Mouse (Mus musculus) ES-Bruce4 (cell line): ENCODE data around the gene Daxx. TPM values are rescaled to one million over a fixed set of nuclear protein-coding genes. Genes with fewer than 3 reads are reported as not detected.
A peak's percentile ranks its signal among the peaks of the same experiment; 100 is the strongest.
"Not testable (repeated sequence)": the region's sequence is repeated elsewhere in the genome, so short reads cannot be mapped to it uniquely, and the experiment has no call there.

Experiments used
- H3K27ac ChIP-seq: 2 replicates; pipeline ENCODE4 v1.5.1; 2012; ENCODE audit warnings: low read length, inconsistent platforms; ENCODE audit not compliant: insufficient read depth
- H3K27me3 ChIP-seq: 2 replicates; pipeline ENCODE4 v1.6.1; 2012; ENCODE audit warnings: mild to moderate bottlenecking, low read length, inconsistent platforms; ENCODE audit not compliant: control insufficient read depth, poor library complexity, insufficient read depth, severe bottlenecking
- H3K36me3 ChIP-seq: 2 replicates; pipeline ENCODE4 v1.6.1; 2012; ENCODE audit warnings: inconsistent platforms, mild to moderate bottlenecking, low read length, moderate library complexity; ENCODE audit not compliant: control insufficient read depth, poor library complexity, insufficient read depth, severe bottlenecking
- H3K4me1 ChIP-seq: one replicate; pipeline ENCODE4 v1.8.1; 2011; ENCODE audit warnings: low read length; ENCODE audit not compliant: control insufficient read depth, insufficient read depth
- H3K4me3 ChIP-seq: 2 replicates; pipeline ENCODE4 v1.5.1; 2011; ENCODE audit warnings: low read depth, mild to moderate bottlenecking, low read length
- H3K9ac ChIP-seq: 2 replicates; pipeline ENCODE4 v1.6.1; 2012; ENCODE audit warnings: low read depth, mild to moderate bottlenecking, inconsistent platforms; ENCODE audit not compliant: poor library complexity, severe bottlenecking
- H3K9me3 ChIP-seq: replicated peaks from 2 replicates; pipeline ENCODE4 v1.6.1; 2012; ENCODE audit warnings: mild to moderate bottlenecking, low read length, inconsistent platforms; ENCODE audit not compliant: control insufficient read depth, poor library complexity, insufficient read depth, severe bottlenecking
- CTCF ChIP-seq: IDR thresholded peaks from one replicate; pipeline ENCODE4 v1.8.1; 2011; ENCODE audit warnings: low read depth, low read length
- EP300 ChIP-seq: IDR thresholded peaks from 2 replicates; pipeline ENCODE4 v1.6.1; 2011; ENCODE audit warnings: low read depth, low read length; ENCODE audit not compliant: insufficient read depth
- POLR2A ChIP-seq: IDR thresholded peaks from one replicate; pipeline ENCODE4 v1.8.1; 2011; ENCODE audit warnings: low read length; ENCODE audit not compliant: insufficient read depth
- polyA plus RNA-seq: library from polyadenylated mRNA; stranded (reverse); fragments of >200 nt; gene quantifications from 2 replicates; pipeline ENCODE4 v1.2.4, GENCODE M21; 2011; ENCODE audit warnings: low read depth; ENCODE audit not compliant: missing spikeins, insufficient read depth, insufficient read length

Gene Daxx
- polyA plus RNA-seq, 1 experiment, result 42.3 TPM

DNA sequence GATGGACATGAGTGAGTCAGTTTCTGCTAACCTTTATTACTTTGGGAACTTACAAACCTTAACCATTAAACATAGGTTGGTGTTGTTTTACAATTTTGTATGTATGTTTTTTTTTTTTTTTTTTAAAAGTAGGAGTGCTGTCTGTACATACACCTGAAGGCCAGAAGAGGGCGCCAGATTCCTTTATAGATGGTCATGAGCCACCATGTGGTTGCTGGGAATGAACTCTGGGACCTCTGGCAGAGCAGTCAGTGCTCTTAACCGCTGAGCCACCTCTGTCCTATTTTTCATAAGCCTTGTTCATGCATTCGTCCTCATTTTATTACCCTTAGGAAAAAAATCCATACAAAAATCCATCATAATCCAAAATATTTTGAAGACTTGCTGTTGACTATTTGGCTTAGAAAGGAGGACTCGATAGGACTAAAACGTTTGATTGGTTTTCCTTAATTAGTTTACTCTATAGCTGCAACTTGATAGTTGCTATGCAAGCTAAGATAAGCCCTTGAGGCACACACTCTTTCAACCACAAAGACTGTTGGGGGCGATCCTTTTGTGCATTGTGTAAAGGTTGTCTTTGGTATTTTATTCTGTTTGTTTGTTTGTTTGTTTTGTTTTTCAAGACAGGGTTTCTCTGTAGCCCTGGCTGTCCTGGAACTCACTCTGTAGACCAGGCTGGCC, 12.0 kb upstream of the Daxx start:
- Histone ChIP-seq H3K9me3 (no peaks in the 10 kb centered on the region), H3K27ac (peak overlapping the region; percentile 67; the same call in 1 of the 2 replicates), H3K4me1 (peaks cover 11% of the 10 kb centered on the region), H3K27me3 (no peaks in the 10 kb centered on the region), H3K9ac (peak overlapping the region; percentile 64; the same call in 1 of the 2 replicates), H3K4me3 (no peak overlapping the region), H3K36me3 (no peaks in the 10 kb centered on the region)
- TF ChIP-seq EP300 (no peak), CTCF (peak; percentile 59)

GRCm38 (mm10) chr17:33898193-33898592, 11.0 kb upstream of the Daxx start:
- Histone ChIP-seq H3K4me1 (peaks cover 10% of the 10 kb centered on the region), H3K9ac (peak overlapping the region; percentile 64; the same call in 1 of the 2 replicates), H3K27ac (peak overlapping the region; percentile 92)
- H3K27me3 ChIP-seq, H3K9me3 ChIP-seq, H3K36me3 ChIP-seq, H3K4me3 ChIP-seq: not testable (repeated sequence)

DNA sequence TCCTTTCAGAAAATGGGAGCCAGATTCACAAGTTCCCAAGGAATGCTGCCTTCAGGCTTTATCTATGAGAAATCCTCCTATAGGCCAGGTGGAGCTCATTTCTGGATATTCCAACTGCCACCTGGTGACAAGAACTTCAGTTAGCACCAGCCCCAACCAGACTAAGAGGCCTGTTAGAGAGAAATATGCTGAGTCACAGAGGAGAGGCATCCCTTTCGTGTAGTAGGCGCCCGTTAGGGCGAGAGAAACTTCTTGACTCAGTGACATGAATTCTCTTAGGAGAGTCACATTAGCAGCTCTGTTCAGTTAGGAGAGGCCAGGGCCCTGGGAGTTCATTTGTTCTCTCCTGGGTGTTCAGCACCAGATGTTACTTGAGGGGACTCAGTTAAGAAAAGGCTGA, 9.6 kb upstream of the Daxx start:
- H3K9me3 ChIP-seq, result no peaks in the 10 kb centered on the region
- H3K36me3 ChIP-seq, result no peaks in the 10 kb centered on the region
- H3K4me3 ChIP-seq, result no peak overlapping the region
- TF ChIP-seq EP300, result no peak
- TF ChIP-seq CTCF, result no peak
- no peak for TF ChIP-seq POLR2A
- H3K4me1 ChIP-seq, result peaks cover 10% of the 10 kb centered on the region
- peak overlapping the region; percentile 64 for H3K9ac ChIP-seq
- H3K27me3 ChIP-seq, result no peaks in the 10 kb centered on the region
- H3K27ac ChIP-seq, result peak overlapping the region; percentile 92

DNA sequence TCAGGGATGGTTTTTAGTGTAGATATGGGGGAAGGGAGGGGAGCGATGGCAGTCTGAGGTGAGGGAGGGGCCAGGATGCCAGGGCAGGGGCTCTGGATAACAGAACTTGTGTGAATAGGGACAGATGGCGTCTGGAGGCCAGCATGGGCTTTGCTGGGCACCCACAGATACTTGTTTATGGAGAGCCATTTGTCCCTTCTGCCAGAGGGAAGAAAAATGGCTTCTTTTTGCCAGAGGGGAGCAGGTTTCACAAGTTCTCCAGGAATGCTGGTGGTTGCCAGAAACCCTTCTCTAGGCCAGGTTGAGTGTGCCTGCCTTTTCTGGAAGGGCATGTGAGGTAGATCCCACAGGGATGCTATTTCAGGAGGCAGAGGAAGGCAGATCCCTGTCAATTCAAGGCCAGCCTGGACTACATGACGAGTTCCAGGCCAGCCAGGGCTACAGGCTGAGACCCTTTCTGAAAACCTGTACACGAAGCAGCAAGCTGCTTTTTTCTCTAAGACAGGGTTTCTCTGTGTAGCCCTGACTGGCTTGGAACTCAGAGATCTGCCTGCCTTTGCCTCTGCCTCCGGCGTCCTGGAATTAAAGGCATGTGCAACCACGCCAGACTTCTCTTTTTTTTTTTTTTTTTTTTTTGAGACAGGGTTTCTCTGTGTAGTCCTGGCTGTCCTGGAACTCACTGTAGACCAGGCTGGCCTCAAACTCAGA, 8.8 kb upstream of the Daxx start:
- peak overlapping the region; percentile 64 for H3K9ac ChIP-seq
- H3K36me3 ChIP-seq, result no peaks in the 10 kb centered on the region
- H3K4me3 ChIP-seq, result no peak overlapping the region
- TF ChIP-seq EP300, result no peak
- TF ChIP-seq POLR2A, result no peak
- TF ChIP-seq CTCF, result no peak
- peaks cover 10% of the 10 kb centered on the region for H3K4me1 ChIP-seq
- no peaks in the 10 kb centered on the region for H3K27me3 ChIP-seq
- H3K9me3 ChIP-seq, result no peaks in the 10 kb centered on the region
- H3K27ac ChIP-seq, result peak overlapping the region; percentile 92

DNA sequence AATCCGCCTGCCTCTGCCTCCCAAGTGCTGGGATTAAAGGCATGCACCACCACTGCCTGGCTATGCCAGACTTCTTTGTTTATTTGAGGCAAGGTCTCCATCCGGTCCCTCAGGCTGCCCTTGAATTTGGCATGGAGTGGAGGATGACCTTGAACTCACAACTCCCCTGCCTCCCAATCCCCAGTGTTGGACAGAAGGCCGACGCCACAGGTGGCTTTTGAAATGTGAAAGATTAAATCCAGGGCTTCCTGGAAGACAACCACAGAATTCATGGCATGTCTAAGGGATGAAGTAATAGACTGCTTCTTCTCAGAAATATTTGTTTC, 8.3 kb upstream of the Daxx start:
- Histone ChIP-seq H3K9me3 (no peaks in the 10 kb centered on the region), H3K27ac (peak overlapping the region; percentile 92), H3K4me3 (no peak overlapping the region), H3K27me3 (no peaks in the 10 kb centered on the region), H3K4me1 (peaks cover 10% of the 10 kb centered on the region), H3K9ac (peak overlapping the region; percentile 64; the same call in 1 of the 2 replicates), H3K36me3 (no peaks in the 10 kb centered on the region)
- TF ChIP-seq CTCF, result no peak
- peak; percentile 97 for TF ChIP-seq EP300

DNA sequence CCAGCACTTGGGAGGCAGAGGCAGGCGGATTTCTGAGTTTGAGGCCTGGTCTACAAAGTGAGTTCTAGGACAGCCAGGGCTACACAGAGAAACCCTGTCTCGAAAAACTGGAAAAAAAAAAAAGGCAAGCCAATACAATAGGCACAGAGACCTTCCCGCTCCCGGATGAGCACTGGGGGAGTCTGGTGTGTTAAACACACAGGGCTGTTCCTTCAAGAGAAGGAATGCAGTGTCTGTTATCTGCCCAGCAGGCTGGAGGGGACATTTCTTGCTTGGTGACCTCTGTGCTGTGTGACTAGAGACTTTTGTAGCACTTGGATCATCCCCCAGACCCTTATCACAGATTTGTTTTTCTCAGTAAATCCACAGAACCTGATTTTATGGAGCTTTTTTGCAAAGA, 7.6 kb upstream of the Daxx start:
- H3K36me3 ChIP-seq, result no peaks in the 10 kb centered on the region
- peaks cover 10% of the 10 kb centered on the region for H3K4me1 ChIP-seq
- no peak overlapping the region for H3K4me3 ChIP-seq
- H3K27ac ChIP-seq, result peak overlapping the region; percentile 92
- TF ChIP-seq EP300 (peak; percentile 80; the same call in 1 of the 2 replicates), CTCF (no peak), POLR2A (no peak)
- H3K27me3 ChIP-seq, result no peaks in the 10 kb centered on the region
- H3K9ac ChIP-seq, result peak overlapping the region; percentile 58
- no peaks in the 10 kb centered on the region for H3K9me3 ChIP-seq
